Mouse (Mus musculus): ENCODE measurements around the gene Klc4.

GRCm38 (mm10) chr17:46617799-46618198, 28.0 kb downstream of the Klc4 start:
- TF ChIP-seq POLR2A (IDR thresholded peaks at IDR 0.05; ENCODE audit: control insufficient read depth, extremely low read depth, insufficient read depth, low read length, poor library complexity) = no peak
- no peak for TF ChIP-seq CTCF (IDR thresholded peaks at IDR 0.05; ENCODE audit: borderline replicate concordance, control insufficient read depth, extremely low read depth, insufficient read depth, low read length, poor library complexity)
